Mouse (Mus musculus): Measurements from ENCODE around the gene Abca7.

GRCm38 (mm10) chr10:79997034-79997760 is 903 bp downstream of the Abca7 start:
- TF ChIP-seq CTCF (IDR thresholded peaks at IDR 0.05; ENCODE audit: low read depth) (no peak), EP300 (IDR thresholded peaks at IDR 0.05; ENCODE audit: low read depth) (no peak)
